Mouse (Mus musculus) midbrain, embryonic 14.5 days (tissue): Measurements from ENCODE around the gene Per1. TPM values are rescaled to one million over a fixed set of nuclear protein-coding genes. Genes with fewer than 3 reads are reported as not detected.

ENCODE experiments used
- ATAC-seq: fragments of 200-750 bp; cut with Nextera tagmentation; 2 replicates; pipeline ENCODE4 v1.8.0; 2017; ENCODE audit warnings: moderate number of reproducible peaks, moderate library complexity; ENCODE audit not compliant: low FRiP score, low TSS enrichment
- DNase-seq: peaks from one replicate; pipeline ENCODE4 v3.0.0-alpha.2; 2015
- H3K27ac ChIP-seq: fragments of 300-500 bp; sonication (generic); replicated peaks from 2 replicates; pipeline ENCODE4 v1.5.1; 2014; ENCODE audit warnings: mild to moderate bottlenecking, low read depth, low read length, moderate library complexity
- H3K27me3 ChIP-seq: fragments of 300-500 bp; sonication (generic); 2 replicates; pipeline ENCODE4 v1.6.1; 2014; ENCODE audit warnings: low read length, control low read depth, mixed read lengths; ENCODE audit not compliant: control insufficient read depth, insufficient read depth
- H3K36me3 ChIP-seq: fragments of 300-500 bp; sonication (generic); 2 replicates; pipeline ENCODE4 v1.6.1; 2014; ENCODE audit warnings: low read length, control low read depth; ENCODE audit not compliant: control insufficient read depth, insufficient read depth
- H3K4me1 ChIP-seq: fragments of 300-500 bp; sonication (generic); 2 replicates; pipeline ENCODE4 v1.6.1; 2014; ENCODE audit warnings: mild to moderate bottlenecking, antibody characterized with exemption, low read length, control low read depth; ENCODE audit not compliant: control insufficient read depth, insufficient read depth
- H3K4me2 ChIP-seq: fragments of 300-500 bp; sonication (generic); 2 replicates; pipeline ENCODE4 v1.6.1; 2014; ENCODE audit warnings: mild to moderate bottlenecking, low read length, moderate library complexity
- H3K4me3 ChIP-seq: fragments of 300-500 bp; sonication (generic); replicated peaks from 2 replicates; pipeline ENCODE4 v1.5.1; 2014; ENCODE audit warnings: low read depth, low read length
- H3K9ac ChIP-seq: fragments of 300-500 bp; sonication (generic); replicated peaks from 2 replicates; pipeline ENCODE4 v1.6.1; 2014; ENCODE audit warnings: mild to moderate bottlenecking, low read length, moderate library complexity
- H3K9me3 ChIP-seq: fragments of 300-500 bp; sonication (generic); 2 replicates; pipeline ENCODE4 v1.6.1; 2016; ENCODE audit warnings: low read length, control low read depth, mixed read lengths; ENCODE audit not compliant: control insufficient read depth
- WGBS: fragments of 180-500 bp; shearing (Covaris S2); extraction: QIAGEN DNeasy Blood & Tissue Kit; methylation state at CpG from one replicate; pipeline ENCODE4 v1.1.7; 2014; 5-methylcytosine and 5-hydroxymethylcytosine counted together
- polyA plus RNA-seq: library from polyadenylated mRNA; unstranded; fragments of >200 nt; fragmentation: Nextera tagmentation; extraction: Ambion mirVana; gene quantifications from 2 replicates; pipeline ENCODE4 v1.2.1, GENCODE M21; 2014

The Per1 gene
- 9.3 and 13.1 TPM in 2 replicates for polyA plus RNA-seq

DNA sequence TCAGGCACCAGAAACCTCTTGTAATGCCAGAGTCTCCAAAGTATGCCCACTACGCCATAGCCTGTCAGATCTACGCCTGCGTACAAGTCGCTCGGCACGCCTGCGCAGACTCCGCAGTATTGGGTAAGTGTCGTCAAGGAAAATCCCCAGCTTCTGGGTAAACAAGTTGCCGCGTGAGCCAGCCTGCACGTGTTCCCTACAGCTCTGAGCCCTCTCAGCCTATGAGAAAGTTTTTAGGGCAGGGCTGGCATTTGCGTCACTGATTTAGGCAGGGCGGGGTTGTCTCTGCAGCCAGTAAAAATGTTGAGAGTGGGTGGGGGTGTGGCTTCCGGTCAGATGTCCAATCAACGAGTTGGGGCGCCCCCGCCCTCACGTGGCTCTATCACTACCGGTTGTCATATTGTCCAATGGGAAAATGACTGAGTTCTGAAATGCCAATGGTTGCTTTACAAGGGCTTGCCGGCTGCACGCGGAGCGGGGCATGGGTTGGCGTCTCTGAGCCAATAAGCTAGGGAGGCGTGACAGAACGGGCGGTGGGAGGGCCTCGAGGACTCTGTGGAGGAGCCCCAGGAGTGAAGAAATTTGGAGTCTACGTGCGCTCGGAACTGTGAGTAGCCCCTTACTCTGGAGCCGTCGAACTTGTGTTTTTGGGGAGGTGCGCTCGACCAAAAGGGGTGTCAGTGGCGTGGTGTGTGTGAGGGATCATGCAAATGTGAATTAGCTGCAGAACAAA lies at the start of gene Per1:
Per1 (plus strand) TSS at position 521 of the 733 bp plus-strand sequence.
- peak within 1 kb of the TSS; percentile 85 for H3K4me2 ChIP-seq
- H3K36me3 ChIP-seq, result peaks cover 13% of the 10 kb centered on the region
- ATAC-seq (peak; percentile 93), DNase-seq (peak; percentile 99)
- WGBS, result under 1% methylated on average over 37 of the region's 37 CpGs
- H3K4me3 ChIP-seq, result peak within 1 kb of the TSS; percentile 43
- no peaks in the 10 kb centered on the region for H3K9me3 ChIP-seq
- H3K4me1 ChIP-seq, result peaks cover 47% of the 10 kb centered on the region
- H3K27ac ChIP-seq, result peak within 1 kb of the TSS; percentile 70
- H3K9ac ChIP-seq, result peak within 1 kb of the TSS; percentile 37
- H3K27me3 ChIP-seq, result no peaks in the 10 kb centered on the region

DNA sequence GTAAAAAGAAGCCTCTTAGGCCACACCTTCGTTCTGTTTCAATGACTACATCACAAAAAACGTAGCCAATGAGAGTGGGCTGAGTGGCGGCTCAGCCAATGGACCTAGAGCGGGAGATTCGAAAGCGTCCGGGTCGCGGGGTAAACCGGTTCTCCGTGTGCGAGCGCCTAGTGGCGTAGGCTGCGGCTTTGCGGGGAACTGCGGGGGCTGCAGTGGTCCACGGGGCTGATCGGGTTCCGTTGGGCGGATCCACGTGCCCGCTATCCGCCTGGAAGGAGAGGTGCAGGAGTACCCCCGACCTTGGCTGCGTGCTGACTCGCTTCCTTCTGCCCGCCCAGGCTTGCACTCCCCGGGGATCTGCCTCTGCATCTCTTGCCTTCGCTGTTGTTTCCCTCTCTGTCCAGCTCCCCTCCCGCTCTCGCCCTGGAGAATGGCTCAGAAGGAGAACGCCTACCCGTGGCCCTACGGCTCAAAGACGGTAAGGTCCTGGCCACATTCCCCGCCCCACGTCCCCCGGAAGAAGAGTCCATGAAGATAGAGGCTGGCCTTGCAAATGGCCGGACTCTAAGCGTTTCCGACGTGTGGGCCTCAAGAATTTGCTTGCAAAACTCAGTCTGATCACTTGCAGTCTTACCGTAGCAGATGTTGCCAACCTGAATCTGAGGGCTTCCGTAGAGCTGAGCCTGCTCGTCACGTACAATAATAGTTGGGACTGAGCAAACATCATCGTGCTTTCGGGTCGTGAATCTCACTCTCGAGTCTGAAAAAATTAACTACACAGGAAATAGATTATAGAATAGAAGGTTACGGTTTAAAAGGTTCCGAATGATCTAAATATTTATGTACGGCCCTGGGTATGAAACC lies 49.3 kb upstream of the Per1 start, which contains the start of gene Aurkb:
Aurkb (plus strand) TSS at position 117 of the 864 bp plus-strand sequence.
- H3K4me3 ChIP-seq, result peak within 1 kb of the TSS; percentile 58
- no peak within 1 kb of the TSS for H3K27ac ChIP-seq
- H3K9ac ChIP-seq, result peak within 1 kb of the TSS; percentile 20
- peaks cover 6% of the 10 kb centered on the region; the same call in 1 of the 2 replicates for H3K4me1 ChIP-seq
- no peaks in the 10 kb centered on the region for H3K9me3 ChIP-seq
- H3K4me2 ChIP-seq, result peak within 1 kb of the TSS; percentile 98
- DNase-seq (peak; percentile 96), ATAC-seq (peak; percentile 75)
- no peaks in the 10 kb centered on the region for H3K27me3 ChIP-seq
- WGBS, result under 1% methylated on average over 54 of the region's 54 CpGs
- no peaks in the 10 kb centered on the region for H3K36me3 ChIP-seq

DNA sequence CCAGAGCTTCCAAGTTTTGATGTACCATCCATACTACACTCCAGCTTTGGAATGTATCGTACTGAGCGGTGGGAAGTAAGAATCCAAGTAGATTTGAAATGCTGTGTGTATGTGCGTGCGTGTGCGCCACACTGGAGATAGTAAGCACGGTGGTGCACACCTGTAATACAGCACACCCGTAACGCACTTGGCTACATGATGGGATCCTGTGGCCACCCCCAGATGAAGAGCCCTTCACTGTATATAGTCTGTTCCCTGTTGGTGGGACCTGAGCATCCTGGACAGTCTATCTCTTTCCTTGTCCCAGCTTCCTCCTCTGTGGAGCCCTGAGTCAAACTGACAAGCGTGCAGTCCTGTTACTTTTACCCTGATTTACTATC lies 48.6 kb upstream of the Per1 start:
- WGBS, result 19% methylated on average over 9 of the region's 9 CpGs
- Histone ChIP-seq H3K27ac (no peak overlapping the region), H3K36me3 (no peaks in the 10 kb centered on the region), H3K4me1 (peaks cover 6% of the 10 kb centered on the region; the same call in 1 of the 2 replicates), H3K4me2 (peak overlapping the region; percentile 98), H3K9me3 (no peaks in the 10 kb centered on the region), H3K4me3 (peak overlapping the region; percentile 58), H3K9ac (peak overlapping the region; percentile 20; the same call in 1 of the 2 replicates), H3K27me3 (no peaks in the 10 kb centered on the region)
- ATAC-seq (no peak), DNase-seq (no peak)

DNA sequence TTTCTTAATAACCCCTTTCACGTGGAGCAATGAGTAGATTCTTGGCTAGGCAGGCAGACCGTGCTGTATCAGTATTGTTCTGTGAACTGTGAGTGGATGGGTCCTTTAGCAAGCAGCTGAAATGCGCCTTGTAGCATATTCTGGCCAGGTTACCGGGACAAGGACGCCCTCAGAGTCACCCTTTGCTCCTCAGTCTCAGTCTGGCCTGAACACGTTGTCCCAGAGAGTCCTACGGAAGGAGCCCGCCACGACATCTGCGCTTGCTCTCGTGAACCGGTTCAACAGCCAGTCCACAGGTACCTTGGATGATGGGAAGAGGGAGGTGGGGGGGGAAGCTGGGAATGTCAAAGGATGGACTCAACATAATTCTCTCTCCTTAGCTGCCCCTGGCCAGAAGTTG lies 47.4 kb upstream of the Per1 start:
- peak overlapping the region; percentile 98; the same call in 1 of the 2 replicates for H3K4me2 ChIP-seq
- ATAC-seq, result no peak

DNA sequence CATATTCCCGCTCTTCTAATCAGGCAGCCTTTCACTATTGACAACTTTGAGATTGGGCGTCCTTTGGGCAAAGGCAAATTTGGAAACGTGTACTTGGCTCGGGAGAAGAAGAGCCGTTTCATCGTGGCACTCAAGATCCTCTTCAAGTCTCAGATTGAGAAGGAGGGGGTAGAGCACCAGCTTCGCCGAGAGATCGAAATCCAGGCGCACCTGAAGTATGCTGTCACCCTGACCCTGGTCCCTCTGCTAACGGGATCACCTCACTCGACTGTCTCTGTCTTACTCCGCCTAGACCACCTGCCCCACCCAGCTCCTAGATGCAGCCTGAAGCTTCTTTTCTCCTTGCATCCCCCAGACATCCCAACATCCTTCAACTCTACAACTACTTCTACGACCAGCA lies 46.9 kb upstream of the Per1 start:
- no peaks in the 10 kb centered on the region for H3K27me3 ChIP-seq
- no peak overlapping the region for H3K4me3 ChIP-seq
- DNase-seq (no peak), ATAC-seq (no peak)
- H3K27ac ChIP-seq, result no peak overlapping the region
- H3K4me2 ChIP-seq, result no peak overlapping the region
- H3K9me3 ChIP-seq, result no peaks in the 10 kb centered on the region
- no peaks in the 10 kb centered on the region for H3K36me3 ChIP-seq
- H3K4me1 ChIP-seq, result peaks cover 6% of the 10 kb centered on the region; the same call in 1 of the 2 replicates
- WGBS, result 94% methylated on average over 14 of the region's 14 CpGs
- H3K9ac ChIP-seq, result no peak overlapping the region

More for the DNA sequence above, 47.4 kb upstream of the Per1 start:
- Histone ChIP-seq H3K9ac (no peak overlapping the region), H3K27me3 (no peaks in the 10 kb centered on the region), H3K27ac (no peak overlapping the region), H3K4me3 (no peak overlapping the region), H3K9me3 (no peaks in the 10 kb centered on the region), H3K4me1 (peaks cover 6% of the 10 kb centered on the region; the same call in 1 of the 2 replicates), H3K36me3 (no peaks in the 10 kb centered on the region)
- no peak for DNase-seq
- WGBS, result 92% methylated on average over 12 of the region's 12 CpGs

DNA sequence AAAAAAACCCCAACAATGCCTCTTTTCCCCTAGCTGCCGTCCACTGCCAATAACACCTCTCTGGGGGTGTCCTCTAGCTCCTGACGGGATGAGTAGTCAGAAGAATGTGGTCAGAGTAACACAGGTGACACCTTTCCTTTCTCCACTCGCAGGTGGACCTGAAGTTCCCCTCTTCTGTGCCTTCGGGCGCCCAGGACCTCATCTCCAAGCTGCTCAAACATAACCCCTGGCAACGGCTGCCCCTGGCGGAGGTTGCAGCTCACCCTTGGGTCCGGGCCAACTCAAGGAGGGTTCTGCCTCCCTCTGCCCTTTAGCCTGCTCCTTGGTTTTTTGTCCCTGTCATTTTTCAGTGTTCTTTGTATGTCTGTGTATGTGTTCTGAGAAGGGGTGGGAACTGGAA lies 44.3 kb upstream of the Per1 start:
- 88% methylated on average over 8 of the region's 8 CpGs for WGBS
- DNase-seq (no peak), ATAC-seq (no peak)
- Histone ChIP-seq H3K4me1 (peaks cover 5% of the 10 kb centered on the region; the same call in 1 of the 2 replicates), H3K27ac (no peak overlapping the region), H3K4me2 (no peak overlapping the region), H3K9ac (no peak overlapping the region), H3K36me3 (no peaks in the 10 kb centered on the region), H3K9me3 (no peaks in the 10 kb centered on the region), H3K27me3 (no peaks in the 10 kb centered on the region), H3K4me3 (no peak overlapping the region)

DNA sequence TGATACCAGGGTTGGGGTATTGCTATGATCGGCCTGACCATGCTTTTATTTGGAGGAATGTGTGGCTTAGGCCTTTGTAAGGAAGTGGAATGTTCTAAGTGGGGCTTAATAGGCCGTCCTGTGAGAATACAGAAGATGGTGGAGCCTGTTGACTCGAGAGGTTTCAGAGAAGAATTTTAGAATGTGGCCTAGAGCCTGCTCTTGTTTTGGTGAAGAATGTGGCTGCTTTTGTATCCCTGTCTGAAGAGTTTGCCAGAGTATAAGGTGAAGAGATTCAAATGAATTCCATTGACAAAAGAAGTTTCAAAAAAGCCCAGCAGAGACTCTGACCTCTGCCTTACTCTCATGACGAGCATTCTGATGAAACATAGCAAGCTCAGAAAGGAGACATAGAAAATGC lies 43.2 kb upstream of the Per1 start:
- no peak for ATAC-seq
- Histone ChIP-seq H3K36me3 (no peaks in the 10 kb centered on the region), H3K4me1 (no peaks in the 10 kb centered on the region), H3K4me2 (no peak overlapping the region), H3K9ac (no peak overlapping the region), H3K4me3 (no peak overlapping the region), H3K27me3 (no peaks in the 10 kb centered on the region), H3K9me3 (no peaks in the 10 kb centered on the region), H3K27ac (no peak overlapping the region)
- WGBS, result 62% methylated on average over 4 of the region's 4 CpGs
- DNase-seq, result no peak

DNA sequence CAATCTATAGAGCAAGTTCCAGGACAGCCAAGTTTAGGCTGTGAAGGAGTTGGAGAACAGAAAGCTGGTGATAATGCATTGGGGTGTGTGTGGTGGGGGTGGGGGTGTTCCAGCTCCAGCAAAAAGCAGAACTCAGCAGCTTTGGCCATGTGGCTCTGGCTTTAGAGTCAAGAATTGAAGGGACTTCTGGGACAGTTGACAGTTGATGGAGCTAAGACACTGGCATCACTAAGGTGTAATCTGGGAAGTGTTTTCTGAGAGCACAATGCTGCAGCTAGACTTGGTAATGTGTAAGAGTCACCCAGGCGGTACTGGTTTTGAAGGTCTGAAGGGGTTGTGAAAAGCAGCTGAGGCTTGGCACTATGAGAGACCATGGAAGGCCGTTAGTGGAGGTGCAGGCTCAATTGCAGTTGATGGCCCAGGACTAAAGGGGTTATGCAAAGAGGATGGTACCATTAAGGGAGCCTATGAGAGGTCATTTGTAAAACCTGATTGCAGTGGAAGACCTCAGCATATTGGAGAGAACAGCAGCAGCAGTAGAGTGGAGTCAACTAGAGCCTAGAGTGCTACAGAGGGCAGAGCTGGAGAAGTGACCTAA lies 42.1 kb upstream of the Per1 start:
- DNase-seq, result no peak
- Histone ChIP-seq H3K9me3 (no peaks in the 10 kb centered on the region), H3K4me1 (peaks cover 3% of the 10 kb centered on the region; the same call in 1 of the 2 replicates), H3K4me2 (no peak overlapping the region), H3K36me3 (no peaks in the 10 kb centered on the region), H3K27ac (no peak overlapping the region), H3K9ac (no peak overlapping the region), H3K4me3 (no peak overlapping the region), H3K27me3 (no peaks in the 10 kb centered on the region)
- no peak for ATAC-seq
- 96% methylated on average over 2 of the region's 2 CpGs for WGBS
